In the genomic region with DNA sequence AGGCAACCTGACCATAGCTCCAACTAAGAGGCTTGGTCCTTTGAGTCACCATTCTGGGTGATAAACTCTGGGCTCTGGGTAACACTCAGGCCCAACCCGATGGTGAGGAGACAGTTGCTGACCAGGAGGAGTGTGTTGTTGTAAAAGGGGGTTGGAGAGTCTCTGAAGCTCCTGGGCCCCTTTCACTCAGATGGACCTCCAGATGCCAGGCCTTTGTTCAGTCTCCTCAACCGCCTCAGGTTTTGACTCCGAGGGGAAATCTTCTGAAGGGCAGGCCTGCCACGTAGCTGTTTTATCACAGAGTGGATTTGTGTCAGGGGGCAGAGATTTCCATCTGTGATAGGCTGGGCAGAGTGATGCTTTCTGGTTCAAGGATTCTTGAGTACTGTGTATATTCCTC, we compare ENCODE assay signal across 9 mouse cellular contexts. TPM values are rescaled to one million over a fixed set of nuclear protein-coding genes. Genes with fewer than 3 reads are reported as not detected.
A peak's percentile ranks its signal among the peaks of the same experiment; 100 is the strongest.
DNase-seq lines count a peak whose midpoint lies in the region; ATAC-seq and TF ChIP-seq lines count a peak whose summit lies in the region.
"Had no signal": no experiment of that assay in that cellular context is flagged by ENCODE, and none has a peak within 500 bp of the region (broad histone marks: within the 10 kb centered on the region; RNA-seq: fewer than 3 reads in every experiment).

No protein-coding gene starts in this region.

- no peaks in the 10 kb centered on the region for H3K27me3 ChIP-seq in lung, embryonic 14.5 days (ENCODE audit: insufficient read depth, low read length)
- no peaks in the 10 kb centered on the region for H3K27me3 ChIP-seq in forebrain, embryonic 13.5 days
- no peaks in the 10 kb centered on the region for H3K27me3 ChIP-seq in limb, embryonic 12.5 days
- no peaks in the 10 kb centered on the region for H3K27me3 ChIP-seq in stomach, embryonic 15.5 days (replicated peaks)
- H3K27me3 ChIP-seq: heart, embryonic 15.5 days had no signal

- DNase-seq in lung, embryonic 14.5 days = no peak
- no peak for DNase-seq in lung, adult 2 months
- DNase-seq in cerebellum, adult 11-12 months = no peak
- DNase-seq in cerebellum, adult 9-11 months = no peak
- DNase-seq: adrenal gland, postnatal 36 days had no signal

- peaks cover 13% of the 10 kb centered on the region; the same call in 1 of the 2 replicates for H3K36me3 ChIP-seq in lung, embryonic 14.5 days (ENCODE audit: insufficient read depth)
- H3K36me3 ChIP-seq in forebrain, embryonic 13.5 days (ENCODE audit: poor library complexity, severe bottlenecking) = no peaks in the 10 kb centered on the region
- no peaks in the 10 kb centered on the region for H3K36me3 ChIP-seq in limb, embryonic 12.5 days
- no peaks in the 10 kb centered on the region for H3K36me3 ChIP-seq in stomach, embryonic 15.5 days
- H3K36me3 ChIP-seq: heart, embryonic 15.5 days had no signal

- 22% methylated on average over 4 of the region's 4 CpGs for WGBS in lung, embryonic 14.5 days
- WGBS in lung, adult 2 months = 56% methylated on average over 4 of the region's 4 CpGs
- 0% methylated on average over 4 of the region's 4 CpGs for WGBS in forebrain, embryonic 13.5 days
- WGBS in limb, embryonic 12.5 days = 7% methylated on average over 4 of the region's 4 CpGs
- WGBS in stomach, embryonic 15.5 days = 18% methylated on average over 4 of the region's 4 CpGs

- H3K4me2 ChIP-seq in lung, embryonic 14.5 days = peak overlapping the region; percentile 51
- peak overlapping the region; percentile 47 for H3K4me2 ChIP-seq in forebrain, embryonic 13.5 days
- H3K4me2 ChIP-seq in limb, embryonic 12.5 days = peak overlapping the region; percentile 50
- peak overlapping the region; percentile 43 for H3K4me2 ChIP-seq in stomach, embryonic 15.5 days

- no peak for ATAC-seq in lung, embryonic 14.5 days (ENCODE audit: insufficient read depth)
- ATAC-seq in forebrain, embryonic 13.5 days = no peak
- ATAC-seq in limb, embryonic 12.5 days (ENCODE audit: insufficient number of reproducible peaks, insufficient read depth, low FRiP score, low TSS enrichment, low read depth) = no peak; the same call in 1 of the 2 replicates
- no peak for ATAC-seq in stomach, embryonic 15.5 days (ENCODE audit: insufficient read depth, low FRiP score, low read depth)

- peaks cover 40% of the 10 kb centered on the region for H3K4me1 ChIP-seq in lung, embryonic 14.5 days (ENCODE audit: insufficient read depth)
- H3K4me1 ChIP-seq in lung, adult 2 months (ENCODE audit: control insufficient read depth, insufficient read depth, low read length) = peaks cover 8% of the 10 kb centered on the region
- H3K4me1 ChIP-seq in forebrain, embryonic 13.5 days = peaks cover 90% of the 10 kb centered on the region
- peaks cover 72% of the 10 kb centered on the region for H3K4me1 ChIP-seq in limb, embryonic 12.5 days (replicated peaks)
- peaks cover 56% of the 10 kb centered on the region for H3K4me1 ChIP-seq in stomach, embryonic 15.5 days

- no peak overlapping the region for H3K9ac ChIP-seq in lung, embryonic 14.5 days
- peak overlapping the region; percentile 6 for H3K9ac ChIP-seq in forebrain, embryonic 13.5 days
- H3K9ac ChIP-seq in limb, embryonic 12.5 days (replicated peaks) = peak overlapping the region; percentile 23; the same call in 1 of the 2 replicates
- no peak overlapping the region for H3K9ac ChIP-seq in stomach, embryonic 15.5 days

- H3K4me3 ChIP-seq in lung, embryonic 14.5 days (ENCODE audit: low read depth, low read length) = no peak overlapping the region
- no peak overlapping the region for H3K4me3 ChIP-seq in lung, adult 2 months (replicated peaks; ENCODE audit: extremely low read depth, low read depth, low read length)
- no peak overlapping the region for H3K4me3 ChIP-seq in forebrain, embryonic 13.5 days
- H3K4me3 ChIP-seq in limb, embryonic 12.5 days (replicated peaks) = 0 out of 2 replicates have a peak overlapping the region, but pooled peaks have one; percentile 17
- H3K4me3 ChIP-seq in stomach, embryonic 15.5 days (replicated peaks) = no peak overlapping the region
- H3K4me3 ChIP-seq: heart, embryonic 15.5 days had no signal

- peak overlapping the region; percentile 88 for H3K27ac ChIP-seq in lung, embryonic 14.5 days (ENCODE audit: low read depth)
- H3K27ac ChIP-seq in forebrain, embryonic 13.5 days = peak overlapping the region; percentile 97
- H3K27ac ChIP-seq in limb, embryonic 12.5 days = peak overlapping the region; percentile 95
- H3K27ac ChIP-seq in stomach, embryonic 15.5 days = peak overlapping the region; percentile 76

- no peak for TF ChIP-seq POLR2A in lung, adult 2 months (IDR thresholded peaks at IDR 0.05; ENCODE audit: borderline replicate concordance, extremely low read depth, low read depth, low read length)

- no peaks in the 10 kb centered on the region for H3K9me3 ChIP-seq in lung, embryonic 14.5 days (ENCODE audit: low read depth, low read length)
- no peaks in the 10 kb centered on the region for H3K9me3 ChIP-seq in forebrain, embryonic 13.5 days (replicated peaks)
- H3K9me3 ChIP-seq in limb, embryonic 12.5 days = no peaks in the 10 kb centered on the region
- H3K9me3 ChIP-seq in stomach, embryonic 15.5 days = no peaks in the 10 kb centered on the region
- H3K9me3 ChIP-seq: heart, embryonic 15.5 days had no signal

- no peak for TF ChIP-seq CTCF in lung, embryonic 14.5 days (IDR thresholded peaks at IDR 0.05; ENCODE audit: low read depth)
- no peak for TF ChIP-seq CTCF in lung, adult 2 months (IDR thresholded peaks at IDR 0.05; ENCODE audit: insufficient read depth, low read length)

RNA-seq across cellular contexts. Expression of gene A3galt2, which starts 38.9 kb away (rescaled TPM):
- polyA plus RNA-seq in lung, embryonic 14.5 days (2014; fragmentation: Nextera tagmentation; extraction: Ambion mirVana) = 0.17 and 0.30 TPM in 2 replicates
- 0.34 and 0.58 TPM in 2 replicates for polyA plus RNA-seq in lung, adult 2 months (2012; rRNA removed)
- polyA plus RNA-seq in forebrain, embryonic 13.5 days (2015; fragmentation: Nextera tagmentation; extraction: Ambion mirVana) = 0.67 and 0.88 TPM in 2 replicates
- 0.18 and 0.32 TPM in 2 replicates for polyA plus RNA-seq in limb, embryonic 12.5 days (2016; fragmentation: Nextera tagmentation; extraction: Ambion mirVana)
- polyA plus RNA-seq in stomach, embryonic 15.5 days (2015; fragmentation: Nextera tagmentation; extraction: Ambion mirVana) = 0.09 and 0.14 TPM in 2 replicates
- polyA plus RNA-seq: heart, embryonic 15.5 days had no signal

Comparison
In these comparisons a context has a peak if more than half of its experiments do, and no peak if none do; other contexts are left out.
1. H3K9ac ChIP-seq: peak in forebrain, embryonic 13.5 days (single experiment) and limb, embryonic 12.5 days (single experiment); none in lung, embryonic 14.5 days (single experiment) and stomach, embryonic 15.5 days (single experiment).
2. Peak in every context shown above with its lines, with median percentiles within 50 percentile points of each other: H3K27ac ChIP-seq and H3K4me2 ChIP-seq.